Mouse (Mus musculus): ENCODE data around the gene Mei4.

- TF ChIP-seq CHD2 (IDR thresholded peaks at IDR 0.05; ENCODE audit: low read depth, low read length) (no peak), HCFC1 (IDR thresholded peaks at IDR 0.05; ENCODE audit: borderline replicate concordance, insufficient read depth, low read length) (no peak), MAFK (IDR thresholded peaks at IDR 0.05; ENCODE audit: insufficient read depth, low read depth, low read length) (no peak), ZNF384 (IDR thresholded peaks at IDR 0.05; ENCODE audit: low read depth, low read length) (no peak), ZC3H11A (IDR thresholded peaks at IDR 0.05; ENCODE audit: borderline replicate concordance, low read depth, low read length) (no peak)
Observed at GRCm38 (mm10) chr9:81957842-81958241, 94.4 kb downstream of the Mei4 start.
